Mouse (Mus musculus) hindbrain, embryonic 10.5 days (tissue): ENCODE results near the gene Hist1h2bq. TPM values are rescaled to one million over a fixed set of nuclear protein-coding genes. Genes with fewer than 3 reads are reported as not detected.
"Not testable (repeated sequence)": the region's sequence is repeated elsewhere in the genome, so short reads cannot be mapped to it uniquely, and the experiment has no call there.

ENCODE experiments used
- DNase-seq: peaks from one replicate; pipeline ENCODE4 v3.0.0-alpha.2; 2017; ENCODE audit warnings: low spot score
- H3K27ac ChIP-seq: fragments of 300-500 bp; sonication (generic); 2 replicates; pipeline ENCODE4 v1.5.1; 2016; ENCODE audit warnings: mild to moderate bottlenecking, moderate library complexity
- H3K27me3 ChIP-seq: fragments of 300-500 bp; sonication (generic); 2 replicates; pipeline ENCODE4 v1.6.1; 2016; ENCODE audit warnings: mild to moderate bottlenecking; ENCODE audit not compliant: poor library complexity, insufficient read depth, severe bottlenecking
- H3K36me3 ChIP-seq: fragments of 300-500 bp; sonication (generic); 2 replicates; pipeline ENCODE4 v1.6.1; 2016; ENCODE audit warnings: mild to moderate bottlenecking, moderate library complexity
- H3K4me1 ChIP-seq: fragments of 300-500 bp; sonication (generic); replicated peaks from 2 replicates; pipeline ENCODE4 v1.6.1; 2016; ENCODE audit warnings: mild to moderate bottlenecking
- H3K4me3 ChIP-seq: fragments of 300-500 bp; sonication (generic); 2 replicates; pipeline ENCODE4 v1.5.1; 2016; ENCODE audit warnings: mild to moderate bottlenecking, moderate library complexity
- H3K9me3 ChIP-seq: fragments of 300-500 bp; sonication (generic); 2 replicates; pipeline ENCODE4 v1.6.1; 2016; ENCODE audit warnings: mild to moderate bottlenecking, moderate library complexity
- WGBS: fragments of 180-500 bp; shearing (Covaris S2); methylation state at CpG from one replicate; pipeline ENCODE4 v1.1.7; 2016; 5-methylcytosine and 5-hydroxymethylcytosine counted together
- polyA plus RNA-seq: library from polyadenylated mRNA; unstranded; fragments of >200 nt; fragmentation: Nextera tagmentation; extraction: Ambion mirVana; gene quantifications from 2 replicates; pipeline ENCODE4 v1.2.1, GENCODE M21; 2016

The Hist1h2bq gene
- polyA plus RNA-seq, 1 experiment from 2014 or later = 18.9 TPM

DNA sequence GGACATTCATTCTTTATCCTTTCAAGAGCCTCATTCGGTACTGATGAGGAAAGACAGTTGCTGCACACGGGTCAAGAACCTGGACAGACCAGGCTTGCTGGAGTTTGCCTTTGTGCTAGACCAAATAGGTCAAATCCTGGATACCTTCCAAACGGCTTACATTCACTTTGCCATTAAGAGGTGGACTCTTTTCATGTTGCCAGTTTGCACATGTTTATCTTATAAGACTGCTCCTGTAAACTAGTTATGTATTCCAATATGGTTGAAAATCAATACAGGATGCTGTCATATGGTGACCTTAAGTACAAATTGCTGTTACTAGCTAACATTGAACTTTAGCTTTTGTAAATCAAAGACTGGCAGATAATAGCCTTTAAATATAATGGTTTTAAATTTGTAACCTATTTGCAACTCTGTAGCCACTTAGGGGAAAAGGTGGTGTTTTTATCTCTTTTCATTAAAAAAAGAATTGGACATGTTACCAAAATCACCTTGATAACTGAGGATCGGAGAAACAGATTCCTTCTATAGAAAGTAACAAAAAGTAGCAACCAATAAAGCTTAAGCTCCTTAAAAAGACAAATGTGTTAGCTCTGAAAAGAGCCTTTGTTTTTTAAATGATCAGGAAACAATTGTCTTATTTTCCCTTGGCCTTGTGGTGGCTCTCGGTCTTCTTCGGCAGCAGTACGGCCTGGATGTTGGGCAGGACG lies 23.7 kb downstream of the Hist1h2bq start:
- Histone ChIP-seq H3K4me1 (peaks cover 57% of the 10 kb centered on the region), H3K9me3 (no peaks in the 10 kb centered on the region), H3K27ac (peak overlapping the region; percentile 91), H3K36me3 (no peaks in the 10 kb centered on the region), H3K4me3 (peak overlapping the region; percentile 51), H3K27me3 (no peaks in the 10 kb centered on the region; the same call in 1 of the 2 replicates)
- WGBS = 6% methylated on average over 8 of the region's 8 CpGs
- peak; percentile 29 for DNase-seq

DNA sequence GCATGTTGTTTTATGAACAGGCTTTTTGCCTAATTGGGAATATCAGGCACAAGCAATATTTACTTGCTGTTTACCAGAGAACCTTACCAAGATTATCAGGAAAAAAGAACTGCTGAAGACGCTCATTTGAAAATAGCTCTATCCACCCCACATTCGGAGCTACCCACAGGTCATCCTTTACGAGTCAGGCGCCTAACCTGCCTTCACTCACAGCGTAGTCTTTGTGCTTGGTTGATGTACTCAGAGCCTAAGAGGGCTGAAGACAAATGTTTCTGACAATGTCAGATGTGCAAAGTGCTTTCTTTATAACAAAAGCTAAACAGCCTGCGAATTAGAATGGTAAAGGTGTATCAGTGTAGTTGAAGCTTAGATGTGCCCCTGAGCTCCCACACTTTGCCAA lies 25.7 kb downstream of the Hist1h2bq start:
- Histone ChIP-seq H3K36me3 (no peaks in the 10 kb centered on the region), H3K9me3 (no peaks in the 10 kb centered on the region), H3K27ac (peak overlapping the region; percentile 95), H3K27me3 (no peaks in the 10 kb centered on the region), H3K4me1 (peaks cover 65% of the 10 kb centered on the region), H3K4me3 (peak overlapping the region; percentile 58)
- no peak for DNase-seq
- WGBS = 22% methylated on average over 6 of the region's 6 CpGs

DNA sequence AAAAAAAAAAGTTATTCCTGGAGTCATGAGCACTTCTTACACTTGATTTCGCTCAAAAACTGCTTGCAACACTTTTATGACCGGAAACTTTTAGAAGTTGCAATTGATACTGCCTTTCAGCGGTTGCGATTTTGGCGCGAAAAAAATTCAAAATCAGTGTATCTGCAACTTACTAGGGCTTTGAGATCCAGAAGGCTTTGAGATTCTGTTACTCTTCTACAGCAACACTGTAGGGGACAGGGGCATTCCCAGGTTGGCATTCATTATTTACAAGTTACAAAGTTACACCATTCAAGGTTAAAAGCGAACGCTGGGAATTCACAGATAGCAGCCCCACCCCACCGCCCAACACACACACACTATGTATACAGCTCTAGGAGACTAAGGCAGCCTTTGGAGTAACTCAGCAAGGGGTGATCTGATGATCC lies 26.2 kb downstream of the Hist1h2bq start:
- Histone ChIP-seq H3K4me1 (peaks cover 59% of the 10 kb centered on the region), H3K9me3 (no peaks in the 10 kb centered on the region), H3K4me3 (peak overlapping the region; percentile 58), H3K36me3 (no peaks in the 10 kb centered on the region), H3K27ac (peak overlapping the region; percentile 95), H3K27me3 (no peaks in the 10 kb centered on the region)
- peak; percentile 60 for DNase-seq
- WGBS = 1% methylated on average over 9 of the region's 9 CpGs

DNA sequence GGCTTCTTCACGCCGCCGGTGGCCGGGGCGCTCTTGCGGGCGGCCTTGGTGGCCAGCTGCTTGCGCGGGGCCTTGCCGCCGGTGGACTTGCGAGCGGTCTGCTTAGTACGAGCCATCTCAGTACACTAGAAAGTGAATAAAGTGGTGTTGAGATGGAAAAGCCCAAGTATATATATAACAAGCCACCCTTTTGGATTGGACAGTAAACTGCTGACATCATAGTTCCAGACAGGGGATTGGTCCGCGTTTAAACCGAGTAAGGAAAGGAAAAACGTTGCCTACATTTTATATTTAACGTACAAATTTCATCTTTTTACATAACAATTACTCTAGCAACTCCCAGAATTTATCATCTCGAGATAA lies 26.8 kb downstream of the Hist1h2bq start, which contains the start of gene Hist1h3i:
Hist1h3i (minus strand) TSS at position 116 of the 363 bp plus-strand sequence.
- Histone ChIP-seq H3K27ac (peak within 1 kb of the TSS; percentile 97), H3K4me1 (peaks cover 58% of the 10 kb centered on the region), H3K27me3 (no peaks in the 10 kb centered on the region), H3K4me3 (peak within 1 kb of the TSS; percentile 58), H3K9me3 (no peaks in the 10 kb centered on the region), H3K36me3 (no peaks in the 10 kb centered on the region)
- under 1% methylated on average over 17 of the region's 20 CpGs for WGBS
- DNase-seq = peak; percentile 57

DNA sequence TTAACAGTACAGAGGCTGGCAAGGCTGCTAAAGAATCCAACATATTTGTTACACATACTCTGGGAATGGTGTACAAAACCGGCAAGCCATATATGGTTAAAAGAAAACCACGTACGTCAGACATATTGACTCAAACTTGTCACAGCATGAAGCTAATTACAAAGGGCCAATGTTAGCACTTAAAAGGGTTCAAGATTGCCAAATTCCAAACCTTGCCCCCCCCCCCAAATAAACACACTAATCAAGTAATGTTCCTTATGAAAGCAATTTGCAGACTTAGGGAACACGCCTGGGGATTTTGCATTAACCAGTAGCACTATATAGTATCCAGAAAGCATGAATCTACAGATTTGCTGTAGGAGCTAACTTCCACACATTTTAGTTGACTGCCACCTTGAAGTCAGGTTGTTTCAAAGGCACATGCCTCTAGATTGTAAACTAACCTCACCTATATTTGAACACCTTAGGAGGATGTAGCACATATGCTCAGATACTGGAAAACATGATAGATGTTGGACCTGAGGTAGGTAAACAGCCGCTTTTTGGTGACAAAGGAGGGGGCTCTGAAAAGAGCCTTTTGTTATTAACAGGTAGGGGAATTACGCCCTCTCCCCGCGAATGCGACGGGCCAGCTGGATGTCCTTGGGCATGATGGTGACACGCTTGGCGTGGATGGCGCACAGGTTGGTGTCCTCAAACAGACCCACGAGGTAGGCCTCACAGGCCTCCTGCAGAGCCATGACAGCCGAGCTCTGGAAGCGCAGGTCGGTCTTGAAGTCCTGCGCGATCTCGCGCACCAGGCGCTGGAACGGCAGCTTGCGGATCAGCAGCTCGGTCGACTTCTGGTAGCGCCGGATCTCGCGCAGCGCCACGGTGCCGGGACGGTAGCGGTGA lies 27.4 kb downstream of the Hist1h2bq start:
- not testable (repeated sequence) for H3K27me3 ChIP-seq, H3K36me3 ChIP-seq, H3K9me3 ChIP-seq
- Histone ChIP-seq H3K4me1 (peaks cover 56% of the 10 kb centered on the region), H3K27ac (peak overlapping the region; percentile 97), H3K4me3 (peak overlapping the region; percentile 58)
- peak; percentile 57 for DNase-seq
- 1% methylated on average over 15 of the region's 35 CpGs for WGBS

DNA sequence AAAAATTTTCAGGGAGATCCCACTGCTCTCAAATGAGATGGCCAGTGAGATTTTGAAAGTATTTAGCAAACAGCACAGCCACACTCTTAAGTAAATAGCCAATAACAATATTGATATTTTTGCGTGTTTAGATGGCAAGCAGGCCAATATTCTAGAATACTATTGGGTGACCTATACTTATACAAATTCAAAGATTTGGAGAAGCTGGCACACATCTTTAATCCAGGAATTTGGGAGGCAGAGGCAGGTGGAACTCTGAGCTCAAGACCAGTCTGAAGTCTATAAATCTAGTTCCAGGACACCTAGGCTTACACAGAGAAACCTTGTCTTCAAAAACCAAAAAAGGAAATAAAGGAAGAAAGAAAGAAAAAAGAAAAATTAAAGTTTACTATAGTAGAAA lies 28.4 kb downstream of the Hist1h2bq start:
- peak overlapping the region; percentile 97 for H3K27ac ChIP-seq
- peaks cover 61% of the 10 kb centered on the region for H3K4me1 ChIP-seq
- H3K36me3 ChIP-seq = no peaks in the 10 kb centered on the region
- no peaks in the 10 kb centered on the region for H3K27me3 ChIP-seq
- WGBS = 81% methylated on average over 1 of the region's 1 CpGs
- H3K4me3 ChIP-seq = peak overlapping the region; percentile 58; the same call in 1 of the 2 replicates
- no peak for DNase-seq
- H3K9me3 ChIP-seq = no peaks in the 10 kb centered on the region

DNA sequence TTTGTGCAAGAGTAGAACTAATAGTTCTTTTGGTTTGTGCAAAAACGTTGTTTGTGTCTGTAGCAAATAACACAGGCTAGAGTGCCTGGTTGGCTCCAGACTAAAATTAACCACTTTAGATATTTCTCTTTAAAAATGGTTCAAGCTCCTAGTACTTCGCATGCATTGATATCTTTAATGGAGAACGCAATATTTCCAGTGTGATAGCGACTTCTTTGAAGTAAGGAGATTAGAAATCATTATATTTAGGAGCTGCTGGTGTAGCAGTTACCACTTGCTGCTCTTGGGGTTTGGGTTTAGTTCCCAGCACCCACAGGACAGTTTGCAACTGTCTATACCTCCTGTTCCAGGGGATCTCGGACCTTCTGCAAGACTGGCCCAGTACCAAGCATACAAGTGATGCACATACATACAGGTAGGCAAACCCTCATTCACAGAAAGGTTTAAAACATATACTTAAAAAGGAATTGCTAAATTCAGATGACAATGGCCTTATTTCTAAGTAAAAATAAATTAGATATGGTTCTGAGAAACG lies 28.9 kb downstream of the Hist1h2bq start:
- Histone ChIP-seq H3K9me3 (no peaks in the 10 kb centered on the region), H3K4me3 (peak overlapping the region; percentile 77), H3K36me3 (no peaks in the 10 kb centered on the region), H3K27me3 (no peaks in the 10 kb centered on the region), H3K27ac (peak overlapping the region; percentile 97), H3K4me1 (peaks cover 55% of the 10 kb centered on the region)
- WGBS = 45% methylated on average over 6 of the region's 6 CpGs
- no peak for DNase-seq

DNA sequence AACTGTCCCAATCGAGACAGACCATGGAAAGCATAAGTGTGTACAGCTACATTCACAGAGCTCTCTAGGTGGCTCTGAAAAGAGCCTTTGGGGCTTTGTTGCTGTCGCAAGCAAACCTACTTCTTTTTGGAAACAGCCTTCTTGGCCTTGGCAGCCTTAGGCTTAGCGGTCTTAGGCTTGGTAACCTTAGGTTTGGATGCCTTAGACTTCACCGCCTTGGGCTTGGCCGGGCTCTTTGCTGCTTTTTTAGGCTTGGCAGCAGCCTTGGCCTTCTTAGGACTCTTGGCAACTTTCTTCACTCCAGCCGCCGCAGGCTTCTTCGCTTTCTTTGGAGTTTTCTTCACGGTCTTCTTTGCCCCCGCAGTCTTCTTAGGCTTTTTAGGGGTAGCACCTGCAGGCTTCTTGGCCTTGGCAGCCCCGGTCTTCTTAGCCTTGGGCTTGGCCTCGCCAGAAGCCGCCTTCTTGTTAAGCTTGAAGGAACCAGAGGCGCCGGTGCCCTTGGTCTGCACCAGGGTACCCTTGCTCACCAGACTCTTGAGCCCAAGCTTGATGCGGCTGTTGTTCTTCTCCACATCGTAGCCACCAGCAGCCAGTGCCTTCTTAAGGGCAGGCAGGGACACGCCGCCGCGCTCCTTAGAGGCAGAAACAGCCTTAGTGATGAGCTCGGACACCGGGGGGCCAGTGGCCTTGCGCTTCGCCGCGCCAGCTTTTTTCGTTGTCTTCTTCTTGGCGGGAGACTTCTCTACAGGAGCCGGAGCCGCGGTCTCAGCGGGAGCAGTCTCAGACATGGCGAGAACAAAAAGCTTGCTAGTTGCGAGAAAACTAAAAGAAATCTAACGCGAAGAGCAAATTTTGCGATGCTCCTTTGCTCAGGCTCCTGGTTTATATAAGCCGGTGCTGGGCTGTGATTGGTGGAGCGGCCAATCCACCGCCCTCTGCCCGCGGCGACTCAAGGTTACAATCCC lies 29.9 kb downstream of the Hist1h2bq start, which contains the start of gene Hist1h1b:
Hist1h1b (minus strand) TSS at position 859 of the 965 bp plus-strand sequence.
- DNase-seq = peak; percentile 85
- H3K36me3 ChIP-seq = no peaks in the 10 kb centered on the region
- peaks cover 48% of the 10 kb centered on the region for H3K4me1 ChIP-seq
- peak within 1 kb of the TSS; percentile 97 for H3K27ac ChIP-seq
- H3K27me3 ChIP-seq = no peaks in the 10 kb centered on the region
- H3K4me3 ChIP-seq = peak within 1 kb of the TSS; percentile 77
- WGBS = under 1% methylated on average over 44 of the region's 44 CpGs
- H3K9me3 ChIP-seq = no peaks in the 10 kb centered on the region

DNA sequence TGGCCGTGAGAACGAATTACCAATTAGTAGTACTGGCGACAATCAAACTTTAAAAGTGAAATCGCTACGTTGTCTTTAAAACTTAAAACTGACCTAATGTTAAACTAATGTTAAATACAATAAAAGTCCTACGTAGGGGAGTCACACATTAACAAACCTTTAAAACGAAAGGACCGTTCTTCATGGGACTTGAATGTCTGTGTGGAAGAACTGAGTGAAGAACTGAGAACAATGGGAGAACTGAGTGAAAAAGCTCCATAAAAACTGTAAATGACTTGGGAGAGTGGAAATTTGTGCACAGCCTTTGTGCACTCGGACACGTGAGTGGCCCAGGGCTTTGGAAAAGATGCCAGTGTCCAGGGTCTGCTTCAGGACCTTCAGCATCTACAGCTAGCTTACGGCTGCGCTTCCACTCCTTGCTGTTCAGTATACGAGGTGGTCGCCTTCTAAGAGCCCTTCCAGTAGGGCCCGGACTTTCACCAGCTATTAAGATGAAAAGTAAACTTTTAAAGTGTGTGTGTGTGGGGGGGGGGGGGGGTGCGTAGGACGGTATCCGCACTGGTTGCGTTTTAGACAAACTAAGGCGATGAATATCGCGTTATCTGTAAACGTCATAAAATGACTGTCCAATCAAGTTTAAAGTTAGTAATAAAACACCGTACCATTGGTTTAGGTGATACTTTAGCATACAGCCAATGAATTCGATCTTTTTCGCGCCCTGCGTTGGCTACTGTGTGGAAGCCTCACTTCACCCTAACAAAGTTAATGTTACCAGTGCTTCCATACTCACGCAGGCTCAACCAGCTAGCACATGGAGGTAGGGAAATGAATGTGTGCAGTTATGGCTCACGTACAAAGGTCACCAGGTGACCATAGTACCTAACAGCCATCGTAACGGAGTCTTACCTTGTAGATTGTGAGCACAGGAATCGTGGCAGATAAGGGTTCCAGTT lies 30.9 kb downstream of the Hist1h2bq start:
- WGBS = 8% methylated on average over 33 of the region's 33 CpGs
- no peaks in the 10 kb centered on the region for H3K9me3 ChIP-seq
- peak overlapping the region; percentile 77 for H3K4me3 ChIP-seq
- no peaks in the 10 kb centered on the region for H3K27me3 ChIP-seq
- peaks cover 44% of the 10 kb centered on the region for H3K4me1 ChIP-seq
- peak overlapping the region; percentile 97 for H3K27ac ChIP-seq
- DNase-seq = peak; percentile 74
- no peaks in the 10 kb centered on the region for H3K36me3 ChIP-seq
